Mouse (Mus musculus): Measurements from ENCODE around the gene Sbds. TPM values are rescaled to one million over a fixed set of nuclear protein-coding genes. Genes with fewer than 3 reads are reported as not detected.
A peak's percentile ranks its signal among the peaks of the same experiment; 100 is the strongest.

Sbds gene
- polyA plus RNA-seq, 1 experiment from 2014 or later = 75.5 TPM

- ATAC-seq (ENCODE audit: low FRiP score, low read depth) = 0 out of 2 replicates have a peak, but pooled peaks have one; percentile 38
- H3K36me3 ChIP-seq = peaks cover 37% of the 10 kb centered on the region
- WGBS = 17% methylated on average over 19 of the region's 19 CpGs
- peaks cover 13% of the 10 kb centered on the region; the same call in 1 of the 2 replicates for H3K4me1 ChIP-seq
- H3K27ac ChIP-seq = no peak overlapping the region
- H3K27me3 ChIP-seq (replicated peaks) = no peaks in the 10 kb centered on the region
- peak overlapping the region; percentile 62 for H3K4me3 ChIP-seq
- H3K9ac ChIP-seq = peak overlapping the region; percentile 78
- H3K4me2 ChIP-seq (replicated peaks) = peak overlapping the region; percentile 66
- no peaks in the 10 kb centered on the region for H3K9me3 ChIP-seq
Observed at GRCm38 (mm10) chr5:130254164-130255016, 940 bp downstream of the Sbds start.

- no peak overlapping the region for H3K9ac ChIP-seq
- H3K27me3 ChIP-seq (replicated peaks) = no peaks in the 10 kb centered on the region
- ATAC-seq (ENCODE audit: low FRiP score, low read depth) = no peak
- no peaks in the 10 kb centered on the region for H3K4me1 ChIP-seq
- no peak overlapping the region for H3K4me3 ChIP-seq
- H3K27ac ChIP-seq = no peak overlapping the region
- no peak overlapping the region for H3K4me2 ChIP-seq (replicated peaks)
- no peaks in the 10 kb centered on the region for H3K9me3 ChIP-seq
- WGBS = 93% methylated on average over 5 of the region's 5 CpGs
- peaks cover 87% of the 10 kb centered on the region for H3K36me3 ChIP-seq
Observed at GRCm38 (mm10) chr5:130247823-130248222, 7.5 kb downstream of the Sbds start.

- no peak overlapping the region for H3K9ac ChIP-seq
- 94% methylated on average over 12 of the region's 12 CpGs for WGBS
- no peak overlapping the region for H3K27ac ChIP-seq
- H3K36me3 ChIP-seq = peaks cover 87% of the 10 kb centered on the region
- no peak for ATAC-seq (ENCODE audit: low FRiP score, low read depth)
- no peaks in the 10 kb centered on the region for H3K9me3 ChIP-seq
- H3K4me1 ChIP-seq = no peaks in the 10 kb centered on the region
- no peak overlapping the region for H3K4me2 ChIP-seq (replicated peaks)
- H3K27me3 ChIP-seq (replicated peaks) = no peaks in the 10 kb centered on the region
- H3K4me3 ChIP-seq = no peak overlapping the region
Observed at GRCm38 (mm10) chr5:130241426-130241825, 13.9 kb downstream of the Sbds start.

- H3K27ac ChIP-seq = no peak overlapping the region
- H3K4me2 ChIP-seq (replicated peaks) = no peak overlapping the region
- H3K27me3 ChIP-seq (replicated peaks) = no peaks in the 10 kb centered on the region
- H3K9ac ChIP-seq = no peak overlapping the region
- WGBS = 98% methylated on average over 2 of the region's 2 CpGs
- H3K4me1 ChIP-seq = no peaks in the 10 kb centered on the region
- H3K9me3 ChIP-seq = no peaks in the 10 kb centered on the region
- no peak overlapping the region for H3K4me3 ChIP-seq
- no peak for ATAC-seq (ENCODE audit: low FRiP score, low read depth)
- H3K36me3 ChIP-seq = peaks cover 88% of the 10 kb centered on the region
Observed at GRCm38 (mm10) chr5:130239856-130240255, 15.5 kb downstream of the Sbds start.

GRCm38 (mm10) chr5:130239236-130239635 is 16.1 kb downstream of the Sbds start:
- H3K27me3 ChIP-seq (replicated peaks) = no peaks in the 10 kb centered on the region
- H3K9me3 ChIP-seq = no peaks in the 10 kb centered on the region
- whole genome bisulfite sequencing = 95% methylated on average over 7 of the region's 7 CpGs
- H3K27ac ChIP-seq = no peak overlapping the region
- H3K4me2 ChIP-seq (replicated peaks) = no peak overlapping the region
- H3K9ac ChIP-seq = no peak overlapping the region
- H3K4me3 ChIP-seq = no peak overlapping the region
- H3K36me3 ChIP-seq = peaks cover 88% of the 10 kb centered on the region
- ATAC-seq (ENCODE audit: low FRiP score, low read depth) = no peak
- no peaks in the 10 kb centered on the region for H3K4me1 ChIP-seq

GRCm38 (mm10) chr5:130236302-130236701 is 19.0 kb downstream of the Sbds start:
- Histone ChIP-seq H3K4me3 (no peak overlapping the region), H3K27me3 (replicated peaks) (no peaks in the 10 kb centered on the region), H3K9ac (no peak overlapping the region), H3K9me3 (no peaks in the 10 kb centered on the region), H3K36me3 (peaks cover 96% of the 10 kb centered on the region), H3K4me1 (no peaks in the 10 kb centered on the region), H3K27ac (no peak overlapping the region), H3K4me2 (replicated peaks) (no peak overlapping the region)
- no peak for ATAC-seq (ENCODE audit: low FRiP score, low read depth)
- 98% methylated on average over 8 of the region's 8 CpGs for WGBS

- Histone ChIP-seq H3K9me3 (no peaks in the 10 kb centered on the region), H3K9ac (no peak overlapping the region), H3K4me2 (replicated peaks) (no peak overlapping the region), H3K27ac (no peak overlapping the region), H3K27me3 (replicated peaks) (no peaks in the 10 kb centered on the region), H3K4me3 (no peak overlapping the region), H3K4me1 (peaks cover 9% of the 10 kb centered on the region), H3K36me3 (peaks cover 37% of the 10 kb centered on the region)
- ATAC-seq (ENCODE audit: low FRiP score, low read depth) = no peak
- 82% methylated on average over 4 of the region's 4 CpGs for WGBS
Observed at GRCm38 (mm10) chr5:130228120-130228519, 27.2 kb downstream of the Sbds start.

GRCm38 (mm10) chr5:130226790-130227189 is 28.5 kb downstream of the Sbds start:
- H3K4me3 ChIP-seq = no peak overlapping the region
- peaks cover 23% of the 10 kb centered on the region for H3K36me3 ChIP-seq
- H3K4me1 ChIP-seq = peaks cover 13% of the 10 kb centered on the region
- no peak overlapping the region for H3K4me2 ChIP-seq (replicated peaks)
- ATAC-seq (ENCODE audit: low FRiP score, low read depth) = no peak
- no peaks in the 10 kb centered on the region for H3K9me3 ChIP-seq
- no peaks in the 10 kb centered on the region for H3K27me3 ChIP-seq (replicated peaks)
- no peak overlapping the region for H3K9ac ChIP-seq
- no peak overlapping the region for H3K27ac ChIP-seq
- WGBS = 91% methylated on average over 3 of the region's 3 CpGs

GRCm38 (mm10) chr5:130222146-130223004 is 33.0 kb downstream of the Sbds start:
- no peaks in the 10 kb centered on the region for H3K36me3 ChIP-seq
- H3K27ac ChIP-seq = peak overlapping the region; percentile 57; the same call in 1 of the 2 replicates
- peak; percentile 87 for ATAC-seq (ENCODE audit: low FRiP score, low read depth)
- H3K9me3 ChIP-seq = no peaks in the 10 kb centered on the region
- H3K4me3 ChIP-seq = peak overlapping the region; percentile 99
- whole genome bisulfite sequencing = under 1% methylated on average over 88 of the region's 88 CpGs
- H3K4me1 ChIP-seq = peaks cover 13% of the 10 kb centered on the region
- H3K27me3 ChIP-seq (replicated peaks) = no peaks in the 10 kb centered on the region
- peak overlapping the region; percentile 98 for H3K9ac ChIP-seq
- H3K4me2 ChIP-seq (replicated peaks) = peak overlapping the region; percentile 70

GRCm38 (mm10) chr5:130221760-130222145 is 33.6 kb downstream of the Sbds start:
- 1% methylated on average over 10 of the region's 10 CpGs for WGBS
- H3K4me3 ChIP-seq = peak overlapping the region; percentile 99
- H3K4me1 ChIP-seq = peaks cover 13% of the 10 kb centered on the region
- ATAC-seq (ENCODE audit: low FRiP score, low read depth) = peak; percentile 63
- no peaks in the 10 kb centered on the region for H3K9me3 ChIP-seq
- peak overlapping the region; percentile 98 for H3K9ac ChIP-seq
- H3K27ac ChIP-seq = no peak overlapping the region
- H3K36me3 ChIP-seq = no peaks in the 10 kb centered on the region
- H3K27me3 ChIP-seq (replicated peaks) = no peaks in the 10 kb centered on the region
- H3K4me2 ChIP-seq (replicated peaks) = peak overlapping the region; percentile 70

- Histone ChIP-seq H3K27ac (no peak overlapping the region), H3K4me1 (peaks cover 13% of the 10 kb centered on the region), H3K27me3 (replicated peaks) (no peaks in the 10 kb centered on the region), H3K4me3 (peak overlapping the region; percentile 99; the same call in 1 of the 2 replicates), H3K36me3 (no peaks in the 10 kb centered on the region), H3K4me2 (replicated peaks) (peak overlapping the region; percentile 70), H3K9me3 (no peaks in the 10 kb centered on the region), H3K9ac (peak overlapping the region; percentile 98; the same call in 1 of the 2 replicates)
- ATAC-seq (ENCODE audit: low FRiP score, low read depth) = no peak
- 52% methylated on average over 2 of the region's 2 CpGs for WGBS
Observed at GRCm38 (mm10) chr5:130221316-130221715, 34.0 kb downstream of the Sbds start.

GRCm38 (mm10) chr5:130218336-130218735 is 37.0 kb downstream of the Sbds start:
- Histone ChIP-seq H3K27me3 (replicated peaks) (no peaks in the 10 kb centered on the region), H3K36me3 (peaks cover 6% of the 10 kb centered on the region), H3K4me1 (peaks cover 5% of the 10 kb centered on the region), H3K4me2 (replicated peaks) (no peak overlapping the region), H3K27ac (no peak overlapping the region), H3K9ac (no peak overlapping the region), H3K4me3 (no peak overlapping the region), H3K9me3 (no peaks in the 10 kb centered on the region)
- WGBS = 92% methylated on average over 5 of the region's 5 CpGs
- ATAC-seq (ENCODE audit: low FRiP score, low read depth) = no peak
